Mouse (Mus musculus): ENCODE measurements around the gene Prrt4. TPM values are rescaled to one million over a fixed set of nuclear protein-coding genes. Genes with fewer than 3 reads are reported as not detected.

The Prrt4 gene
- polyA plus RNA-seq, 1 experiment = 0.02 TPM

DNA sequence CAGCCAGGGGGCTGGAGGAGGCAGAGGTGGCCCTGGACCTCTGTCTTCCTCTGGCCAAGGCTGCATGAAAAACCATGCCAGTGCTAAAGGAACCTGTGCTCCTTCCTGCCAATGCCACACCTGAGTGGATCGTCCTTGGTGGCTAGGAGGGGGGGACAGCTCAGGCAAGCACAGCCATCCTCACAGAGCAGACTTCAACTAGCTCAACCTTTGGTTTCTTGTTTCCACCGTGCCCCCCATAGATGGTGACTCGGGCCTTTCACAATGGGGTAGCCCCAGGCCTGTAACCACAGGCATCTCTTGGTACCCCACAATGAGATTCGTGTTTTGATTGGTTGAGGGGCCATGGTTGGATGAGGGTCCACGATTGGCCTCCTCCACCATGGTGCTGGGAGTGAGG is 22.0 kb upstream of the Prrt4 start:
- TF ChIP-seq GATA1 (IDR thresholded peaks at IDR 0.05; ENCODE audit: low read length) = no peak
- H3K27me3 ChIP-seq (ENCODE audit: control insufficient read depth) = peaks cover 23% of the 10 kb centered on the region
- H3K36me3 ChIP-seq (ENCODE audit: control insufficient read depth) = no peaks in the 10 kb centered on the region; the same call in none of the 2 replicates
- H3K4me1 ChIP-seq (ENCODE audit: control insufficient read depth) = peaks cover 8% of the 10 kb centered on the region
- H3K4me3 ChIP-seq (replicated peaks) = no peak overlapping the region
- H3K9me3 ChIP-seq (ENCODE audit: control insufficient read depth, low read length) = no peaks in the 10 kb centered on the region

DNA sequence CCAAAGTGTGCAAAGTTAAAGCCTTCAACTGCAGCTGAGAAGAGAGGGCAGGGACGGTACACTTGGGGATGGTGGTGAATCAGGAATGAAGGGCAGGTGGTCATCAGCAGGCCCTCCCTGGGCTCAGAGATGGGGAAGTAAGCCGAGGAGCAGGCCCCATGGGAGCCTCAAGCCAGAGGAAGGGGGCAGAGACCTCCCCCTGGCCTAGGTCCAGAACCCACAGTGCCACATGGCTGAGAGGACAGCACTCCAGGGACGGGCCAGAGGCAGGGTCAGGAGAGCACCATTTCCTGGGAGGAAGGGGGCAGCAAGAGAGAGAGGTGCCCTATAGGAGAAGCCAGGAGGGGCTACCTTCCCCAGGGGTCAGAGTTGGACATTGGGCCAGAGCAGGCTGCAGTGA is 21.1 kb upstream of the Prrt4 start:
- Histone ChIP-seq H3K4me3 (replicated peaks) (no peak overlapping the region), H3K27me3 (ENCODE audit: control insufficient read depth) (peaks cover 29% of the 10 kb centered on the region), H3K4me1 (ENCODE audit: control insufficient read depth) (peaks cover 8% of the 10 kb centered on the region), H3K36me3 (ENCODE audit: control insufficient read depth) (no peaks in the 10 kb centered on the region; the same call in 1 of the 2 replicates), H3K9me3 (ENCODE audit: control insufficient read depth, low read length) (no peaks in the 10 kb centered on the region)
- TF ChIP-seq GATA1 (IDR thresholded peaks at IDR 0.05; ENCODE audit: low read length) (no peak), TAL1 (IDR thresholded peaks at IDR 0.05; ENCODE audit: low read length) (no peak)

DNA sequence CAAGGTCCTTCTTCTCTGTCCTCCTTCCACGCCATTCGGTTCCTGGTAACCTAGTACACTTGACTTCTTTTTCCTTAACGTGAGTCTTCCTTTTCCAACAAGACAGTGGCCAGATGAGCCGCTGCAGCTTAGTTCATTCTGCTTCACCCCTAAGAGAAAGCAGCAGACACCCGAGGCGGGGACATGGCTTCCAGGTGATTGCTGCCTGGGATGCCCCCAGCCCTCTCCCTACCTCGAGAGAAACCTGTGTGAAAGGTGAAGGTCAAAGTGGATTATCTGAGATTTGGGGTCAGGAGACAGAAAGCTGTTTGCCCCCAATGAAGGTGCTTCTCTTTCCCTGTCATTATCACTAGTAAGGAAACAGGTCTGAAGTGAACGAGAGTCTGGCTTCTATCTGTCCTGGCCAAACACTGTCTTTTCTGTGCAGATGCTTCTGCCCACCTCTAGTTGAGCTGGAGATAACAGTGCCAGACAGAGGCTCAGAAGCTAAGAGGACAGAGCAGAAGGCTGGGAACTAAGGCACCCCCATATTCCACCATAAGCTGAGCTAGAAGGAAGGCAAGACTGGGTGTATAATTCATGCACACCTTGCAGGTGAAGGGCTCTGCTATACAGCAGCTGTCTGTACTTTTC is 20.0 kb upstream of the Prrt4 start:
- TF ChIP-seq TAL1 (IDR thresholded peaks at IDR 0.05; ENCODE audit: low read length) = no peak
- TF ChIP-seq GATA1 (IDR thresholded peaks at IDR 0.05; ENCODE audit: low read length) = no peak
- Histone ChIP-seq H3K4me1 (ENCODE audit: control insufficient read depth) (peaks cover 8% of the 10 kb centered on the region), H3K4me3 (replicated peaks) (no peak overlapping the region), H3K27me3 (ENCODE audit: control insufficient read depth) (peaks cover 31% of the 10 kb centered on the region), H3K36me3 (ENCODE audit: control insufficient read depth) (no peaks in the 10 kb centered on the region; the same call in 1 of the 2 replicates), H3K9me3 (ENCODE audit: control insufficient read depth, low read length) (no peaks in the 10 kb centered on the region)

DNA sequence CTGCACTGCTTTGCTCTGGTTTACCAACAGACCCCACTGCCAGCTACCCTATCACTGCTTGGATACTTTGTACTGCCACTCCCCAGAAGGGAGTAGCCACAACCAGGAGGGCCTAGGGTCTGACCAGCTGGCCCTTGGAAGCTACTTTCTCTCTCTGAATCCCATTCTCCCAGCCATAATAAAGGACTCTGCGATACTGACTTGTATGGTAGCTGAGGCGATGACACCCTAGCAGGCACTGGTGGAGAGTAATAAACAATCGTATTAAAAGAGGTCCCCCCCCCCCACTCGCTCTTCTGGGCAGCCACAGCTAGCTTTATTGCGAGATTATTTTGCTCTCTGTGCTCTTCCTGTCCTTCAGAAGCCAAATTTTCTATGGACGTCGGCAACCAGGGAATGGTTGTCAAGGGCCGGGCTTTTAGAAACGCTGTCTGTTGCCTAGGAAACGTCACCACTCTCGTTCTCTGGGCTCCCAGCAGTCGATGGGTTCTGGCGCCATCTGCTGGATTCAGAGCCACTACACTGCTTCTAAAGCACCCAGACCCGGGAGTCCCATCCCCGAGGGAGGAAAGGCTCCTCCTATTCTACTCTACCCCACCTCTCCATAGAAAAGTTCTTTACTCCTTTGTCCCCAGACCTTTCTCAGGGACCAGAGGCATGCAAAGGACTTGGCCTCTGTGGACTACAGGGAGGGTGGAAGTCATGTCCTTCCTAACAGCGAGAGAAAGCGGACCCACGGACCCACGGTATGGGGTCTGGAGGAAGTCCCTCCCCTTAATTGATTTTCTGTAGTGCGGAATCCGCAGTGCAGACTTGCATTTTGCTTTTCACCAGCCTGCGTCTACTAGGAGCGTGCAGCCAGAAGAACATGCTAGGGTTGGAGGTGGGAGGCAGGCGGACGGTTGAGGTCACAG is 19.2 kb upstream of the Prrt4 start:
- Histone ChIP-seq H3K36me3 (ENCODE audit: control insufficient read depth) (no peaks in the 10 kb centered on the region), H3K9me3 (ENCODE audit: control insufficient read depth, low read length) (no peaks in the 10 kb centered on the region), H3K27me3 (ENCODE audit: control insufficient read depth) (peaks cover 35% of the 10 kb centered on the region), H3K4me3 (replicated peaks) (no peak overlapping the region), H3K4me1 (ENCODE audit: control insufficient read depth) (peaks cover 9% of the 10 kb centered on the region)
- TF ChIP-seq GATA1 (IDR thresholded peaks at IDR 0.05; ENCODE audit: low read length) (no peak), TAL1 (IDR thresholded peaks at IDR 0.05; ENCODE audit: low read length) (no peak)

DNA sequence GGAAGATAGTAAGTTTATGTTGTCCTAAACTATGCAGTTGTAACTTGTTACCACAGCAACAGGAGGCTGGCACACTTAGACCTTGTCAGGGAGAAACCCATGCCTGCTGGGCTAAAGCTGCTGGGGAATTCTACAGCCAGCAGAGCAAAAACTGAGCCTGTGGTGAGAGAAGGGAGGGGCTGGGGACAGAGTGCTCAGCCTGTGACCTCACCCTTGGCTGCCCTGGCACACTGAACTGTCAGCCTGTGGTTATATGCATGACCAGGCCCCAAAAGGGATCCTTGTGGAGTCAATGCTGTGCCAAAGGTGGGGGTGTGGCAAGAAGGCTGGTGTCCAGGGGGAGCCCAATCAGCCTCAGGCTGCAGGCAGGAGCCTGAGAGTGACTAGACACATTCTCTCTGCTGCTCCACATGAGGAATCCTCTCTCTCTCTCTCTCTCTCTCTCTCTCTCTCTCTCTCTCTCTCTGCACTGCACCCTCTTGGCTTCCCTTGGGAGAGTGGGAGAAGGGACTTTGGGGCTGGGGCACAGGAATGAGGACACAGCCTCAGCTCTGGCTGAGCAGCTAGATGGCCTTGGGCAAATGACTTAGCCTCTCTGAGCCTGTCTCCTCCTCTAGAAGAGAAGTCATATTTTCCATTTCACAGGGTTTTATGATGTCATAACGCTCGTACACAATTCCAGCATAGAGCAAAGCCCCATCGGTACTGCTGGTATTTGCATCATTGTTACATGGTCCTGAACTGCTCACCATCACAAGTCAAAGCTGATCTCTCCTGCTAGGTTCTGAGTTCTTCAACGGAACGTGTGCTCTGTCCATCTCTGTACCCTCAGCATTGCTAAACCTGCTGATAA is 16.7 kb upstream of the Prrt4 start:
- Histone ChIP-seq H3K36me3 (ENCODE audit: control insufficient read depth) (no peaks in the 10 kb centered on the region), H3K9me3 (ENCODE audit: control insufficient read depth, low read length) (no peaks in the 10 kb centered on the region), H3K4me1 (ENCODE audit: control insufficient read depth) (peaks cover 9% of the 10 kb centered on the region), H3K27me3 (ENCODE audit: control insufficient read depth) (peaks cover 38% of the 10 kb centered on the region), H3K4me3 (replicated peaks) (no peak overlapping the region)
- TF ChIP-seq TAL1 (IDR thresholded peaks at IDR 0.05; ENCODE audit: low read length) (no peak), GATA1 (IDR thresholded peaks at IDR 0.05; ENCODE audit: low read length) (no peak)

DNA sequence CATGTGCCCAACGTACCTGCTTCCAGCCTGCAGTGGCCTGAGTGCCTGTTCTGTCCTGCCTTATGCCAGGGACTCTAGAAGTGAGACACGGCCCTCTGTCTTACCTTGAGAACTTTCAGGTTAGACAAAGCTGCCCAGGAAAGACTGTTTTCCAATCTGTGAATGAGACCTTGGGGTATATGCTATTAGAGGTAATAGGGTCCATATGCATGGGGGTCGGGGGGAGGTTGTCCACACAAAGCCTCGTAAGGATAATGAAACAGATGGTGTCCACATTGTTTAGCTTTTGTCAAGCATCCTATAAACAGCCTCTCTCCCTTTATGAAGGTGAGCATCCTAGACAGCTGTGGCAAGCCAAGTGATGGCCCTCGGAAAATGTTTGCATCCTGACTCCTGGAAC is 15.8 kb upstream of the Prrt4 start:
- TF ChIP-seq TAL1 (IDR thresholded peaks at IDR 0.05; ENCODE audit: low read length) (no peak), GATA1 (IDR thresholded peaks at IDR 0.05; ENCODE audit: low read length) (no peak)
- H3K36me3 ChIP-seq (ENCODE audit: control insufficient read depth) = no peaks in the 10 kb centered on the region
- peaks cover 41% of the 10 kb centered on the region for H3K27me3 ChIP-seq (ENCODE audit: control insufficient read depth)
- H3K4me3 ChIP-seq (replicated peaks) = no peak overlapping the region
- H3K9me3 ChIP-seq (ENCODE audit: control insufficient read depth, low read length) = no peaks in the 10 kb centered on the region
- peaks cover 9% of the 10 kb centered on the region for H3K4me1 ChIP-seq (ENCODE audit: control insufficient read depth)

DNA sequence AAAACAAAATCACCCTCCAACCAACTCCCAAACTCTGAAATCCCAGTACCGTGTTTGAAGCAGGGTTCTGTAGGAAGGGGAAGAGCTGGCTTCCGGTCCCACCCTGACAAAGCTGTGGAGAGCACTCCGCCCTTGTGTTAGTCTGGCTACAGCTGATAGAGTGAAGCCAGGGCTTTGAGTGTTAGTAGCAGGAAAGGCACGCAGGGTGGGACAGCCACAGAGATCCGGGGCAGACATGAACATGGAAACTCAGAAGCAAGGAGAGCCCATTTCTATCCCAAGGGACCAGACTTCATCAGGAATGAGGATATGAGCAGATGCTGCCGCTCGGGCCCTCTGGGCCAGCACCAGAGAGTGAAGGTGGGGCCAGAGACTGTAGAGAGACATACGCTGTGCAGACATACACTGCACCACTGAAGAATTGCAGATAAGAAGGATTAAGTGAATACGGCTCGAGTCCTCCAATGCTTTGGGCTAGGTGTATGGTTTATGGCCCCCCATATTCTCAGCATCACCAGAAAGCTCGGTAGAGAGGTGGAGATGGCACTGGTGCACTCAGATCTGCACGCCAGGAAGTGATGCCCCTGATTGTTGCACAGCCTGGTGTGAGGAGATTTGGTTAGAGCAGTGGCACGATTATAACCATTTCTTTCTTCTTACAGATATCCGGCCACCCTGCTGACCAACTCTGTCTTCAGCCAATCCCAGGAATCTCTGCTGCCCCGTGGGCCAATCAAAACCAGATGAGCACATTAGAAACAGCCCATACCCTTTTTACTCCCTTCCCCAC is 14.8 kb upstream of the Prrt4 start:
- Histone ChIP-seq H3K4me1 (ENCODE audit: control insufficient read depth) (peaks cover 7% of the 10 kb centered on the region), H3K36me3 (ENCODE audit: control insufficient read depth) (no peaks in the 10 kb centered on the region), H3K4me3 (replicated peaks) (no peak overlapping the region), H3K9me3 (ENCODE audit: control insufficient read depth, low read length) (no peaks in the 10 kb centered on the region), H3K27me3 (ENCODE audit: control insufficient read depth) (peaks cover 45% of the 10 kb centered on the region)
- TF ChIP-seq TAL1 (IDR thresholded peaks at IDR 0.05; ENCODE audit: low read length) (no peak), GATA1 (IDR thresholded peaks at IDR 0.05; ENCODE audit: low read length) (no peak)

DNA sequence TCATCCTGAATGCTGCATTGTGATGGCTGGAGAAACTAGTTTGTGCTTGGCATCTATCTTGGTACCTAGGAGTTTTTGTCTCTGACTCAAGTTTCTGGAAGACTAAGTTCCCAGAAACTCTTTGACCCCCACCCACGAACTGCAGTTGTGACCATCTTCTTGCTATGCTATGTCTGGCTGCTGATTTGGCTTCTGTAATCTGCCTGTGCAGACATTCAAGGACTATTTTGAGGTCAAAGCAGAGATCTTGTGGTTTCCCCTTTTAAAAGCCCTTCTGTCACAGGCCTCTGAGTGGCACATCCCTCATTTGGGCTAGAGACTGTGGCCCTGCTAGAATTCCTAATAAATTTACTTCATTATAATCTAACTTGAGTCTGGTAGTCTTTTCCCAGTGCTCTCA is 8.6 kb upstream of the Prrt4 start:
- Histone ChIP-seq H3K4me3 (replicated peaks) (no peak overlapping the region), H3K4me1 (ENCODE audit: control insufficient read depth) (no peaks in the 10 kb centered on the region), H3K9me3 (ENCODE audit: control insufficient read depth, low read length) (no peaks in the 10 kb centered on the region), H3K27me3 (ENCODE audit: control insufficient read depth) (peaks cover 17% of the 10 kb centered on the region), H3K36me3 (ENCODE audit: control insufficient read depth) (no peaks in the 10 kb centered on the region)
- TF ChIP-seq TAL1 (IDR thresholded peaks at IDR 0.05; ENCODE audit: low read length) (no peak), GATA1 (IDR thresholded peaks at IDR 0.05; ENCODE audit: low read length) (no peak)
